Mouse (Mus musculus): ENCODE data around the gene Atp6v1g2. TPM values are rescaled to one million over a fixed set of nuclear protein-coding genes. Genes with fewer than 3 reads are reported as not detected.
A peak's percentile ranks its signal among the peaks of the same experiment; 100 is the strongest.

Gene Atp6v1g2
- polyA plus RNA-seq, 1 experiment from 2014 or later: 78.1 TPM

DNA sequence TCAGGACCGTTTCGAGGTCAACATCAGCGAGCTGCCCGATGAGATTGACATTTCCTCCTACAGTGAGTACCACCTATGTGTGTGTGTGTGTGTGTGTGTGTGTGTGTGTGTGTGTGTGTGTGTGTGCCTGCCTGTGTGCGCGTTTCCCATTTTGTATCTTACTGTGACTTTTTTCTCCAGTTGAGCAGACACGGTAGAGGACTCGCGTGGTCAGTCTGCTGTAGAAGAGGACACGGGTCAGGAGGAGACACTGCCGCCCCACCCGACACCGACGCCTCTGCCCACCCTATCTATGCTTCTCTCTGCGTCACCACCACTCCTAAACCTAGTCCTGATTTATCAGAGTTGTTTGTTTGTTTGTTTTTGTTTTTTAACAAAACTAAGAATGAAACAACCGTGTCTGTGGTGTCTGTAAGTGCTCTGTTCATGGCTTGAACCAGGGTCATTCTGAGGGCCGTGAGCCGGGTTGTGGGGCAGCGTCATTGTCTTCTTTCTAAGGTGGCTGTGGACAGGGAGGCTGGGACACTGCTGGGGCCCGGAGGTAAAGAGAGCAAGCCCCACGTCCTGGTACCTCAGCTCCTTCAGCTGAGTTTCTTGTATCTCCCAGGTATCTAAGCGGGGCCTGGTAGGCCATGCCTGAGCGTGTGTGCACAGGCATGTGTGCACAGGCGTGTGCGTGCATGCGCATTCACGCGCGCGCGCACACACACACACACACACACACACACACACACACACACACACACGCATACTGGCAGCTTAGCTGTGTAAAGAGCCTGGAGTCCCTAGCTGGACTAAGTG is 20.0 kb downstream of the Atp6v1g2 start:
- Histone ChIP-seq H3K4me3 (replicated peaks; ENCODE audit: low read depth, low read length) (no peak overlapping the region), H3K27me3 (ENCODE audit: control insufficient read depth, insufficient read depth, low read length) (no peaks in the 10 kb centered on the region), H3K36me3 (ENCODE audit: control insufficient read depth, insufficient read depth, low read length) (peaks cover 58% of the 10 kb centered on the region), H3K9ac (replicated peaks; ENCODE audit: low read length) (no peak overlapping the region), H3K9me3 (ENCODE audit: control insufficient read depth, low read length) (no peaks in the 10 kb centered on the region), H3K27ac (replicated peaks; ENCODE audit: low read depth, low read length) (no peak overlapping the region), H3K4me2 (ENCODE audit: low read length) (no peak overlapping the region), H3K4me1 (ENCODE audit: control insufficient read depth, insufficient read depth, low read length) (no peaks in the 10 kb centered on the region)
- 90% methylated on average over 32 of the region's 32 CpGs for WGBS
- no peak for ATAC-seq (ENCODE audit: low FRiP score, low TSS enrichment)
- DNase-seq: no peak

DNA sequence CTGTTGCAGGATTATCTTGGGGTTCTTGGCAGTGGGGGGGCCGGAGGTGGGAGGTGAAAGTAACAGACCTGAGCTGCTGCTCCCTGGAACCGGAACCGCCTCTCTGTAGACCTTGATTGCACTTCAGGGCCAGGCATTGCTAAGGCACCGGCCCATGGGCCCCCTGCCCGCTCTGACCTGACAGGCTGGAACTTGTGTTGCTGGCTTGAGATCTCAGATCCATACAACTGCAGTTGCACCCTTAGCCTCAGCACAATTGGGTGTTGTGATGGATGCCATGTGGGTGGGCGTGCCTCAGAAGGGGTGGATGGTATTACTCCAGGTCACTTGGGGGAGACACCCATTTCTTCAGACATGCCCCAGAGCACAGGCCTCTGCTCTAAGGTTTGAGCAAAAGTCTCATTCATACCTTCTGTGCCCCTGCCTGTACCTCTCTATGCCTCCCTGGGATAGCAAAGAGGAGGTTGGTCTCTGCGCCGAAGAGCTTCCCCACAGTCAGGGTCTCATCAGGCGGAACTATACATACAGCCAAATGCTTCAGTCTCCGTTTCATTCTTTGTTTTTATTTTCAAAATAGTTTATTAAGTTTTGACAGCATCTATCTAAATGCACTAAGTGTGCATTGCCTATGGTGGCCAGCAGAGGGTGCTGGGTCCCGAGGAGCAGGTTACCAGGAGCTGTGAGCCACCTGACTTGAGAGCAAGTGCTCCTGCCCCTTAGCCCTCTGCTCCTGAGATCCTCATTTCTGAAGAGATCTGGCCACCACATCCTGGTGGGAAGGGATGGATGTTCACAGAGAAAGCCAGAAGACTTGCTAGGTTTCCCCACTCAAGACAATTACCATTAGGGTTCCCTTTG is 21.0 kb downstream of the Atp6v1g2 start:
- WGBS: 58% methylated on average over 11 of the region's 11 CpGs
- Histone ChIP-seq H3K27ac (replicated peaks; ENCODE audit: low read depth, low read length) (no peak overlapping the region), H3K4me1 (ENCODE audit: control insufficient read depth, insufficient read depth, low read length) (no peaks in the 10 kb centered on the region), H3K4me2 (ENCODE audit: low read length) (no peak overlapping the region), H3K9me3 (ENCODE audit: control insufficient read depth, low read length) (no peaks in the 10 kb centered on the region), H3K4me3 (replicated peaks; ENCODE audit: low read depth, low read length) (no peak overlapping the region), H3K27me3 (ENCODE audit: control insufficient read depth, insufficient read depth, low read length) (no peaks in the 10 kb centered on the region), H3K36me3 (ENCODE audit: control insufficient read depth, insufficient read depth, low read length) (peaks cover 48% of the 10 kb centered on the region), H3K9ac (replicated peaks; ENCODE audit: low read length) (no peak overlapping the region)
- DNase-seq (peak; percentile 73), ATAC-seq (ENCODE audit: low FRiP score, low TSS enrichment) (peak; percentile 21; the same call in 1 of the 2 replicates)

DNA sequence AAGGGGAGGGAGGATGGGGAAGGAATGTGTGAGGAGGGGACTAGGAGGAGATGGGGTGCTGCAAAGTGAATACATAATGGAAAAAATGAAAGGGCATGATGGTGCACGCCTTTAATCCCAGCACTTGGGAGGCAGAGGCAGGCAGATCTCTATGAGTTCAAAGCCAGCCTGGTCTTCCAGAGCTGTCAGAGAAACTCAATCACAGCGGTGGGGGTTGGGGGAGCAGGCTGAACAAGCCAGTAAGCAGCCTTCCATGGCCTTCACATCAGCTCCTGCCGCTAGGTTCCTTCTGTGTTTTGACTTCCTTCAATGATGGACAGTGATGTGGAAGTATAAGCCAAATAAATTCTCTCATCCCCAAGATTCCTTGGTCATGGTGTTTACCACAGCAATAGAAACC is 21.8 kb downstream of the Atp6v1g2 start:
- DNase-seq (no peak), ATAC-seq (ENCODE audit: low FRiP score, low TSS enrichment) (no peak)
- H3K36me3 ChIP-seq (ENCODE audit: control insufficient read depth, insufficient read depth, low read length): peaks cover 40% of the 10 kb centered on the region
- no peak overlapping the region for H3K4me2 ChIP-seq (ENCODE audit: low read length)
- H3K4me3 ChIP-seq (replicated peaks; ENCODE audit: low read depth, low read length): no peak overlapping the region
- no peak overlapping the region for H3K9ac ChIP-seq (replicated peaks; ENCODE audit: low read length)
- H3K4me1 ChIP-seq (ENCODE audit: control insufficient read depth, insufficient read depth, low read length): no peaks in the 10 kb centered on the region
- no peak overlapping the region for H3K27ac ChIP-seq (replicated peaks; ENCODE audit: low read depth, low read length)
- 65% methylated on average over 3 of the region's 3 CpGs for WGBS
- no peaks in the 10 kb centered on the region for H3K9me3 ChIP-seq (ENCODE audit: control insufficient read depth, low read length)
- no peaks in the 10 kb centered on the region for H3K27me3 ChIP-seq (ENCODE audit: control insufficient read depth, insufficient read depth, low read length)

DNA sequence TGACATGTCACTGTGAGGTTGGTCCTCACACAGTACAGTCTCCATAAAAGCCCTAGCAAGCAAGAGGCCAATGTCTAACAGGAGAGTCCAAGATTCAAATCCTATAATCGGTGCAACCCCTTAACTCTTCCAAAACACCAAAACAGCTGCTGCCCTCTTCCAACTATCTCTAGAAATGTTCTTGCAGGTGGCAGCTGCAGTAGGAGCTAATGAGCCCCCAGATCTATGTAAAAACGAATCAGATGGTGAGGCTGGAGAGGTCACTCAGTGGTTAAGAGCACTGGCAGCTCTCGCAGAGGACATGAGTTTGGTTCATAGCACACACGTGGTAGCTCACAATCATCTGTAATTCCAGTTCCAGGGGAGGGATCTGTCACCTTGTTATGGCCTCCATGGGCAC is 22.2 kb downstream of the Atp6v1g2 start:
- H3K4me1 ChIP-seq (ENCODE audit: control insufficient read depth, insufficient read depth, low read length): no peaks in the 10 kb centered on the region
- H3K27me3 ChIP-seq (ENCODE audit: control insufficient read depth, insufficient read depth, low read length): no peaks in the 10 kb centered on the region
- DNase-seq (no peak), ATAC-seq (ENCODE audit: low FRiP score, low TSS enrichment) (no peak)
- WGBS: 68% methylated on average over 4 of the region's 4 CpGs
- no peak overlapping the region for H3K4me3 ChIP-seq (replicated peaks; ENCODE audit: low read depth, low read length)
- peaks cover 36% of the 10 kb centered on the region for H3K36me3 ChIP-seq (ENCODE audit: control insufficient read depth, insufficient read depth, low read length)
- no peak overlapping the region for H3K4me2 ChIP-seq (ENCODE audit: low read length)
- H3K9ac ChIP-seq (replicated peaks; ENCODE audit: low read length): no peak overlapping the region
- no peaks in the 10 kb centered on the region for H3K9me3 ChIP-seq (ENCODE audit: control insufficient read depth, low read length)
- no peak overlapping the region for H3K27ac ChIP-seq (replicated peaks; ENCODE audit: low read depth, low read length)

DNA sequence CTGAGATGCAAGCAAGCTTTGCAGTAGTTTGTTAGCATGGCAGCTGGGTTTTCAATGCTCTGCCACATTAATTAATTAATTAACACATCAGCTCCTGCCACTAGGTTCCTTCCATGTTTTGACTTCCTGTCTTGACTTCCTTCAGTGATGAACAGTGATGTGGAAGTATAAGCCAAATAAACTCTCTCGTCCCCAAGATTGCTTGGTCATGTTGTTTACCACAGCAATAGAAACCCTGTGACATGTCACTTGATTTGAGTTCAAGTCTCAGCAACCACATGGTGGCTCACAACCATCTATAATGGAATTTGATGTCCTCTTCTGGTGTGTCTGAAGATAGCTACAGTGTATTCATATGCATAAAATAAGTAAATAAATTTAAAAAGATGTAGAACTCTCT is 23.9 kb downstream of the Atp6v1g2 start:
- Histone ChIP-seq H3K4me2 (ENCODE audit: low read length) (no peak overlapping the region), H3K4me3 (replicated peaks; ENCODE audit: low read depth, low read length) (no peak overlapping the region), H3K36me3 (ENCODE audit: control insufficient read depth, insufficient read depth, low read length) (peaks cover 19% of the 10 kb centered on the region), H3K4me1 (ENCODE audit: control insufficient read depth, insufficient read depth, low read length) (no peaks in the 10 kb centered on the region), H3K9ac (replicated peaks; ENCODE audit: low read length) (no peak overlapping the region), H3K27ac (replicated peaks; ENCODE audit: low read depth, low read length) (no peak overlapping the region), H3K9me3 (ENCODE audit: control insufficient read depth, low read length) (no peaks in the 10 kb centered on the region), H3K27me3 (ENCODE audit: control insufficient read depth, insufficient read depth, low read length) (no peaks in the 10 kb centered on the region)
- WGBS: 82% methylated on average over 1 of the region's 1 CpGs
- ATAC-seq (ENCODE audit: low FRiP score, low TSS enrichment): no peak
- no peak for DNase-seq

DNA sequence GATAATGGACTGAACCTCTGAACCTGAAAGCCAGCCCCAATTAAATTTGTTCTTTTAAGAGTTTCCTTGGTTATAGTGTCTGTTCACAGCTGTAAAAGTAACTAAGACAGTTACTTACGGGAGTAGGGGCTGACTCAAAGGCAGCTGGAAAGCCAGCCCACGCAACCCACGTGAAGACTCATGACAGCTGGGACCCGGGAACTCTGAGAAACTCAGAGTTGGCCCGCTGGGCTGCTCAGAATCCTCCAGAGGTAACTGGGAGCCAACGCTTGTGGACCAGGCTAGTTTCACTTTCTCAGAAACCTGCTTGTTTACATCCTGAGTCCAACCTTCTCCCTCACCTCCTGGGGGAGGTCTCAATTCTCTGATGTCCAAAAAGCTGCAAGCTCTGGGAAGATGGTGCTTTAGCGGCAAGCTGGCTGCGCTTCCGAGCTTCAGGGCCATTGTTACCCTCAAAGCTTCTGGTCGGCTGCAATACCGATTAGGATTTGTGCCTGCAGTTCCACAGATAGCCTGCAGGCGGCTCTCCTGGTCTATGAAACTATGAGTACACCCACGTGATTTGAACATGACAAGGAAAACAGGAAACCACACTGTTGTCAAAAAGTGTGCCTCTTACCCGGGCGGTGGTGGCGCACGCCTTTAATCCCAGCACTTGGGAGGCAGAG is 24.5 kb downstream of the Atp6v1g2 start:
- no peak overlapping the region for H3K4me3 ChIP-seq (replicated peaks; ENCODE audit: low read depth, low read length)
- H3K4me1 ChIP-seq (ENCODE audit: control insufficient read depth, insufficient read depth, low read length): no peaks in the 10 kb centered on the region
- peaks cover 13% of the 10 kb centered on the region for H3K36me3 ChIP-seq (ENCODE audit: control insufficient read depth, insufficient read depth, low read length)
- 13% methylated on average over 17 of the region's 17 CpGs for WGBS
- H3K4me2 ChIP-seq (ENCODE audit: low read length): peak overlapping the region; percentile 32
- ATAC-seq (ENCODE audit: low FRiP score, low TSS enrichment) (no peak), DNase-seq (peak; percentile 93)
- H3K9ac ChIP-seq (replicated peaks; ENCODE audit: low read length): no peak overlapping the region
- no peak overlapping the region for H3K27ac ChIP-seq (replicated peaks; ENCODE audit: low read depth, low read length)
- no peaks in the 10 kb centered on the region for H3K9me3 ChIP-seq (ENCODE audit: control insufficient read depth, low read length)
- no peaks in the 10 kb centered on the region for H3K27me3 ChIP-seq (ENCODE audit: control insufficient read depth, insufficient read depth, low read length)

DNA sequence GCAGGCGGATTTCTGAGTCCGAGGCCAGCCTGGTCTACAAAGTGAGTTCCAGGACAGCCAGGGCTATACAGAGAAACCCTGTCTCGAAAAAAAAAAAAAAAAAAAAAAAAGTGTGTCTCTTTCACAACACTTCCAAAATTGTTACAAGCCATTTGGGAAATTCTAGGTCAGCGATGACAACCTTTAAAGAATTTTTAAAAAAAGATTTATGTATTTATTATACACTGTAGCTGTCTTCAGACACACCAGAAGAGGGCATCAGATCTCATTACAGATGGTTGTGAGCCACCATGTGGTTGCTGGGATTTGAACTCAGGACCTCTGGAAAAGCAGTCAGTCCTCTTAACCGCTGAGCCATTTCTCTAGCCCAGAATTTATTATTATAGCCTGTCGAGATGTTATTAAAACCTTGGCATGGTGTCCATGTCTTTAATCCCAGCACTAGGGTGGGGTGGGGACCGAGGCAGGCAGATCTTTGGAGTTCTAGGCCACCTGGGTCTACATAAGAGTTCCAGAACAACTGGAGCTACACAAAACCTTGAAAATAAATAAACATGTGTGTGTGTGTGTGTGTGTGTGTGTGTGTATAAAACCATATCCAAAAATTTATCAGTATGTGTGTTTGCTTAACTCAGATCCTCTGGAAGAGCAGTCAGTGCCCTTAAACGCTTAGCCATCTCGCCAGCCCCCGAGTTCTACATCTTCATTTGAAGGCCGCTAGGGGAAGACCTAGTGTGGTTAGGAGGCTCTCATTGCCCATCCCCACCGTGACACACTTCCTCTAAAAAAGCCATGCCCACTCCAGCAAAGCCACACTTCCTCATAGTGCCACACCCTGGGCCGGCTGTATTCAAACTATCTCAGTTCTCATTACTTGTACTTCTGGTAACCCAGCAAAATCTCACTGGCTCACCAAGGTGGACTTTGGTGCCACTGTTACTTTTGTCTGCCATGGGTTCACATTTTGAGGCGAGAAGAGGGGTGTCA is 25.3 kb downstream of the Atp6v1g2 start:
- DNase-seq (no peak), ATAC-seq (ENCODE audit: low FRiP score, low TSS enrichment) (no peak)
- Histone ChIP-seq H3K4me1 (ENCODE audit: control insufficient read depth, insufficient read depth, low read length) (no peaks in the 10 kb centered on the region), H3K4me3 (replicated peaks; ENCODE audit: low read depth, low read length) (no peak overlapping the region), H3K9ac (replicated peaks; ENCODE audit: low read length) (no peak overlapping the region), H3K4me2 (ENCODE audit: low read length) (no peak overlapping the region), H3K27me3 (ENCODE audit: control insufficient read depth, insufficient read depth, low read length) (peaks cover 1% of the 10 kb centered on the region; the same call in 1 of the 2 replicates), H3K36me3 (ENCODE audit: control insufficient read depth, insufficient read depth, low read length) (peaks cover 5% of the 10 kb centered on the region), H3K9me3 (ENCODE audit: control insufficient read depth, low read length) (no peaks in the 10 kb centered on the region), H3K27ac (replicated peaks; ENCODE audit: low read depth, low read length) (no peak overlapping the region)
- 68% methylated on average over 13 of the region's 14 CpGs for WGBS

DNA sequence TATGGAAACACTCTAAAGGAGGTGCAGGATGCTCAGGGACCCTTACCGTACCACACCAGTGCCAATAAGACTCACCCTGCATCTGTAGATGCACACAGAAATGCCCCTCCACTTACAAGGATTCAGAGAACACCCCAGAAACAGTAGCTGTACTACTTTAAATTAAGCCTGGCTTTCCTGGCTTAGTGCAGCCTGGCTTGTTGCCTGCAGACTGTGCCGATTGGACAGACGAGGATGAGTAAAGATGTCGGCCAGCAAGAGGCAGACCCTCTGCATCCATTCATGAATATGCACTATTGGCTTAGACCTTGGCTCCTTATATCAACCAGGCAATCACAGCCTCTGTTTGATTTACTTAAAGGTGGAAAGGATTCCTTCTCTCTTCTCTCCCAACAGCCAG is 26.2 kb downstream of the Atp6v1g2 start:
- 71% methylated on average over 4 of the region's 4 CpGs for WGBS
- no peak overlapping the region for H3K4me3 ChIP-seq (replicated peaks; ENCODE audit: low read depth, low read length)
- no peak overlapping the region for H3K9ac ChIP-seq (replicated peaks; ENCODE audit: low read length)
- H3K4me2 ChIP-seq (ENCODE audit: low read length): no peak overlapping the region
- H3K4me1 ChIP-seq (ENCODE audit: control insufficient read depth, insufficient read depth, low read length): no peaks in the 10 kb centered on the region
- ATAC-seq (ENCODE audit: low FRiP score, low TSS enrichment) (no peak), DNase-seq (no peak)
- no peaks in the 10 kb centered on the region for H3K36me3 ChIP-seq (ENCODE audit: control insufficient read depth, insufficient read depth, low read length)
- H3K27me3 ChIP-seq (ENCODE audit: control insufficient read depth, insufficient read depth, low read length): peaks cover 4% of the 10 kb centered on the region; the same call in 1 of the 2 replicates
- H3K9me3 ChIP-seq (ENCODE audit: control insufficient read depth, low read length): no peaks in the 10 kb centered on the region
- H3K27ac ChIP-seq (replicated peaks; ENCODE audit: low read depth, low read length): no peak overlapping the region
